Mouse (Mus musculus): Measurements from ENCODE around the gene Nisch.

- no peak for TF ChIP-seq CTCF (IDR thresholded peaks at IDR 0.05; ENCODE audit: borderline replicate concordance, insufficient read depth, low read length)
- no peak for TF ChIP-seq POLR2A (IDR thresholded peaks at IDR 0.05; ENCODE audit: low read depth, low read length)
These were observed 51.3 kb downstream of the Nisch start for GRCm38 (mm10) chr14:31165458-31165857.
